Mouse (Mus musculus) olfactory bulb, adult 2 months (tissue): ENCODE data around the gene Trnt1.

Experiments used
- CTCF ChIP-seq: fragments of 200-500 bp; IDR thresholded peaks from 2 replicates; pipeline ENCODE4 v1.5.1; 2012; ENCODE audit warnings: low read depth, mild to moderate bottlenecking, low read length, moderate library complexity; ENCODE audit not compliant: insufficient read depth
- POLR2A ChIP-seq: fragments of 200-500 bp; IDR thresholded peaks from 2 replicates; pipeline ENCODE4 v1.6.1; 2012; ENCODE audit warnings: mild to moderate bottlenecking, low read depth, low read length, moderate library complexity; ENCODE audit not compliant: insufficient read depth

- TF ChIP-seq CTCF, result no peak
- no peak for TF ChIP-seq POLR2A
Measured at GRCm38 (mm10) chr6:106727703-106728102, 41.2 kb upstream of the Trnt1 start.
